1 mouse cellular context compared by ENCODE assay signal in the genomic region with DNA sequence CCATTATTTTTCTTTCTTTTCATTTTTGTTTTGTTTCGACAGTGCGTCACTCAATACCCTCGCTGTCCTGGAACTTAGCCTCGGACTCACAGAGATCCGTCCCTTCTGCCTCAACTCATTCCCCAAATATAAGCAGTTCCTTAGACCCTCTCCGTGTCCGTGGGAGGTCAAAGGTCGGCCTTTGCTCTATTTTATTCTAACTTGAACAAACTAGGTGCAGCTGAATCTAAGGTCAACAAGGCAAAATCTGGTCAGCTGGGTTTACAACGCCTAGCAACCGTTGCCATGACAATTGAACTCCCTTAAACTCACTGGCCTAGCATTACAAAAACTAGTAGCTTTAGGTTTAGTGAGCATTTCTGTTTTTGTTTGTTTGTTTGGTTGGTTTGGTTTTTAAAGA.
TF ChIP-seq lines count a peak whose summit lies in the region.

No protein-coding gene starts in this region.

TF ChIP-seq in MEL, 35 proteins besides CTCF, POLR2A, EP300 and RAD21:
- TF ChIP-seq E2F4 (IDR thresholded peaks at IDR 0.05; ENCODE audit: borderline replicate concordance, low read depth, low read length) (no peak), MYC (IDR thresholded peaks at IDR 0.05; ENCODE audit: low read depth, low read length) (no peak), TAL1 (IDR thresholded peaks at IDR 0.05; ENCODE audit: low read length) (no peak), NELFE (IDR thresholded peaks at IDR 0.05; ENCODE audit: low read depth, low read length) (no peak; the same call in 1 of the 2 replicates), ELF1 (IDR thresholded peaks at IDR 0.05; ENCODE audit: low read depth, low read length) (no peak), ETS1 (IDR thresholded peaks at IDR 0.05; ENCODE audit: low read depth, low read length) (no peak), BHLHE40 (IDR thresholded peaks at IDR 0.05; ENCODE audit: borderline replicate concordance, low read depth, low read length) (no peak), MYB (IDR thresholded peaks at IDR 0.05; ENCODE audit: low read depth, low read length) (no peak), MEF2A (IDR thresholded peaks at IDR 0.05; ENCODE audit: extremely low read depth, insufficient replicate concordance, low read depth, low read length, poor library complexity, severe bottlenecking) (no peak), TCF12 (IDR thresholded peaks at IDR 0.05; ENCODE audit: low read depth, low read length) (no peak)
